Mouse (Mus musculus) C2C12 (cell line): ENCODE results near the gene Rbpjl.

Experiments
- CEBPB ChIP-seq: IDR thresholded peaks from one replicate; pipeline ENCODE4 v1.6.1; 2011; ENCODE audit warnings: low read depth, mild to moderate bottlenecking, control low read depth, moderate library complexity
- CTCF ChIP-seq: IDR thresholded peaks from one replicate; pipeline ENCODE4 v1.5.1; 2011; ENCODE audit not compliant: control insufficient read depth, insufficient read depth, insufficient read length
- MYOD1 ChIP-seq: IDR thresholded peaks from one replicate; pipeline ENCODE4 v1.6.1; 2011; ENCODE audit warnings: low read depth; ENCODE audit not compliant: control insufficient read depth, insufficient read length
- MYOG ChIP-seq: IDR thresholded peaks from one replicate; pipeline ENCODE4 v1.6.1; 2011; ENCODE audit not compliant: control insufficient read depth, insufficient read length; ENCODE audit errors: extremely low read depth
- USF1 ChIP-seq: IDR thresholded peaks from one replicate; pipeline ENCODE4 v1.6.1; 2011; ENCODE audit warnings: low read depth, mild to moderate bottlenecking, control low read depth, moderate library complexity

- TF ChIP-seq CTCF, result no peak
- no peak for TF ChIP-seq MYOG
- no peak for TF ChIP-seq CEBPB
- no peak for TF ChIP-seq MYOD1
- TF ChIP-seq USF1, result peak; percentile 29
Measured at GRCm38 (mm10) chr2:164433278-164433895, 30.4 kb downstream of the Rbpjl start.
